Mouse (Mus musculus) intestine, embryonic 14.5 days (tissue): Measurements from ENCODE around the gene Tns4. TPM values are rescaled to one million over a fixed set of nuclear protein-coding genes. Genes with fewer than 3 reads are reported as not detected.

Experiments used
- ATAC-seq: fragments of 200-750 bp; cut with Nextera tagmentation; replicated peaks from 2 replicates; pipeline ENCODE4 v1.8.0; 2017; ENCODE audit warnings: low read depth, moderate number of reproducible peaks, moderate TSS enrichment, moderate library complexity; ENCODE audit not compliant: low FRiP score, low TSS enrichment
- DNase-seq: peaks from one replicate; pipeline ENCODE4 v3.0.0-alpha.2; 2018; ENCODE audit warnings: low spot score
- H3K27ac ChIP-seq: fragments of 300-500 bp; sonication (generic); 2 replicates; pipeline ENCODE4 v1.5.1; 2014; ENCODE audit warnings: low read depth, mild to moderate bottlenecking, control low read depth
- H3K27me3 ChIP-seq: fragments of 300-500 bp; sonication (generic); replicated peaks from 2 replicates; pipeline ENCODE4 v1.6.1; 2014; ENCODE audit warnings: low read length, control low read depth; ENCODE audit not compliant: control insufficient read depth, insufficient read depth
- H3K36me3 ChIP-seq: fragments of 300-500 bp; sonication (generic); 2 replicates; pipeline ENCODE4 v1.6.1; 2014; ENCODE audit warnings: low read length, control low read depth; ENCODE audit not compliant: control insufficient read depth, insufficient read depth
- H3K4me1 ChIP-seq: fragments of 300-500 bp; sonication (generic); replicated peaks from 2 replicates; pipeline ENCODE4 v1.6.1; 2014; ENCODE audit warnings: low read length, control low read depth, mixed read lengths; ENCODE audit not compliant: control insufficient read depth, insufficient read depth
- H3K4me2 ChIP-seq: fragments of 300-500 bp; sonication (generic); 2 replicates; pipeline ENCODE4 v1.6.1; 2014; ENCODE audit warnings: low read length
- H3K4me3 ChIP-seq: fragments of 300-500 bp; sonication (generic); 2 replicates; pipeline ENCODE4 v1.5.1; 2014; ENCODE audit warnings: low read depth, low read length, control low read depth, mixed read lengths
- H3K9ac ChIP-seq: fragments of 300-500 bp; sonication (generic); 2 replicates; pipeline ENCODE4 v1.6.1; 2014; ENCODE audit warnings: mild to moderate bottlenecking, low read length
- H3K9me3 ChIP-seq: fragments of 300-500 bp; sonication (generic); 2 replicates; pipeline ENCODE4 v1.6.1; 2016; ENCODE audit warnings: low read length, control low read depth; ENCODE audit not compliant: control insufficient read depth
- WGBS: fragments of 180-500 bp; shearing (Covaris S2); extraction: QIAGEN DNeasy Blood & Tissue Kit; methylation state at CpG from one replicate; pipeline ENCODE4 v1.1.7; 2014; 5-methylcytosine and 5-hydroxymethylcytosine counted together
- polyA plus RNA-seq: library from polyadenylated mRNA; unstranded; fragments of >200 nt; fragmentation: Nextera tagmentation; extraction: Ambion mirVana; gene quantifications from 2 replicates; pipeline ENCODE4 v1.2.1, GENCODE M21; 2014

Tns4 gene
- polyA plus RNA-seq, 1 experiment from 2014 or later = 0.84 TPM

DNA sequence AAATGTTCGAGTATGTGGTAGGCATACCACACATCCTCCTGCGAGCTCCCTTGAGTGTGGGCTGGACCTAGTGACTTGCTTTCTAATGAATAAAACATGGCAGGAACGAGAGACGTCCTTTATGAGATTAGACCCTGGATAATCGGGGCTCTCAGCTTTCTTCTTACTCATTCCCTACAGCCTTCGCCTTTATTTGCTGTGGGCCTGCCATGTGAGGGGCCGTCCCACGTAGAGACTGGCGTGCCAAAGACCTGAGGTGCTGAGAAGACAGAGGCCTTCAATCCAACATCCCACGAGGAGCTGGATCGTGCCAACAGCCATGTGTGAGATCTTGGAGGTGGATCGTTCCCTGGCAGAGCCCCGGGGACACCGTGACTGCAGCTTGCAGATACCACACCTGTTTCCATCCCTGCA lies 32.1 kb upstream of the Tns4 start:
- H3K9ac ChIP-seq = no peak overlapping the region
- WGBS = 76% methylated on average over 14 of the region's 14 CpGs
- H3K4me2 ChIP-seq = no peak overlapping the region
- no peak for ATAC-seq
- DNase-seq = no peak
- H3K9me3 ChIP-seq = peaks cover 3% of the 10 kb centered on the region; the same call in 1 of the 2 replicates
- H3K36me3 ChIP-seq = no peaks in the 10 kb centered on the region
- H3K4me1 ChIP-seq = peaks cover 19% of the 10 kb centered on the region
- no peak overlapping the region for H3K4me3 ChIP-seq
- no peaks in the 10 kb centered on the region for H3K27me3 ChIP-seq
- no peak overlapping the region for H3K27ac ChIP-seq

DNA sequence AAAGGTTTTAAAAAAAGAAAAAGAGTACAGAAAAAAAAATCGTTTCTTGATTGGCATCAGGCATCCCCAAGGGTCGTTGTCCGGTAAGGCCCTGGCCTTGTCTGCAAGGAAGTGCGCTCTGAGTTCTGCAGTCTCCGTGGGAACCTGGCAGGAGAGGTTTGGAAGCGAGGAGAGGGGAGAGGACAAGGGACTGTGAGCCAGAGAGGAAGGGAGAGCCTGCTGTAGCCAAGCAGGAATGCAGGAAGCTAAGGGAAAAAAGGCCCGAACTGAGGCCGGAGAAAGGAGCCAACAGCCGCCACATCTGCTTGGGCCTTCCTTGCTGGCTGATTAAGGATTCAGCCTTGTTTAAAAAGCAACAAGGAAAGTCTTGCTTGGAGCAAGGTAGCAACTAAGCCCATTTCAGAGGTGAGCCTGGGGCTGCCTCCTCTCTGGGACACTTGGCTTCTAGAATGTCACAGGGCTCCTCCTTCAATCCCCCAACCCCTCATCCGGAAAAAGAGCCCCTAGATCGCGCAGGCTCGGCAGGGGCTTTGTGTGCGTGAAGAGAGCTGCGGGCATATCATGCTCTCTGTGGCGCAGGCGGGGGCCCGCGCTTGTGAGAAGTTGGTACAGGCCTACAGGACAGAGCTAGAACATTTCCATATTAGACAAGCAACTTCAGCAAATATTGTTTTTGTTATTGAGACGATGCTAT lies 31.6 kb upstream of the Tns4 start:
- Histone ChIP-seq H3K4me3 (no peak overlapping the region), H3K9ac (no peak overlapping the region), H3K4me2 (no peak overlapping the region), H3K27ac (peak overlapping the region; percentile 22; the same call in 1 of the 2 replicates), H3K27me3 (no peaks in the 10 kb centered on the region), H3K9me3 (peaks cover 3% of the 10 kb centered on the region; the same call in 1 of the 2 replicates), H3K4me1 (peaks cover 19% of the 10 kb centered on the region), H3K36me3 (no peaks in the 10 kb centered on the region)
- ATAC-seq (no peak), DNase-seq (no peak)
- 55% methylated on average over 20 of the region's 20 CpGs for WGBS

GRCm38 (mm10) chr11:99118963-99119362 lies 29.9 kb upstream of the Tns4 start:
- 80% methylated on average over 7 of the region's 7 CpGs for WGBS
- H3K27me3 ChIP-seq = no peaks in the 10 kb centered on the region
- H3K36me3 ChIP-seq = no peaks in the 10 kb centered on the region
- H3K4me1 ChIP-seq = peaks cover 13% of the 10 kb centered on the region
- no peak overlapping the region for H3K4me2 ChIP-seq
- H3K9me3 ChIP-seq = peaks cover 3% of the 10 kb centered on the region; the same call in 1 of the 2 replicates
- H3K4me3 ChIP-seq = no peak overlapping the region
- H3K27ac ChIP-seq = no peak overlapping the region
- no peak for ATAC-seq
- DNase-seq = no peak
- no peak overlapping the region for H3K9ac ChIP-seq

GRCm38 (mm10) chr11:99118420-99118819 lies 29.3 kb upstream of the Tns4 start:
- ATAC-seq = no peak
- H3K9me3 ChIP-seq = peaks cover 3% of the 10 kb centered on the region; the same call in 1 of the 2 replicates

GRCm38 (mm10) chr11:99117907-99118306 lies 28.8 kb upstream of the Tns4 start:
- H3K4me2 ChIP-seq = no peak overlapping the region
- ATAC-seq (no peak), DNase-seq (no peak)
- H3K27ac ChIP-seq = no peak overlapping the region
- 80% methylated on average over 7 of the region's 7 CpGs for whole genome bisulfite sequencing
- peaks cover 3% of the 10 kb centered on the region; the same call in 1 of the 2 replicates for H3K9me3 ChIP-seq
- no peaks in the 10 kb centered on the region for H3K36me3 ChIP-seq
- H3K27me3 ChIP-seq = no peaks in the 10 kb centered on the region
- peaks cover 16% of the 10 kb centered on the region for H3K4me1 ChIP-seq
- no peak overlapping the region for H3K9ac ChIP-seq
- no peak overlapping the region for H3K4me3 ChIP-seq

More at GRCm38 (mm10) chr11:99118420-99118819, 29.3 kb upstream of the Tns4 start:
- Histone ChIP-seq H3K36me3 (no peaks in the 10 kb centered on the region), H3K27ac (no peak overlapping the region), H3K4me1 (peaks cover 13% of the 10 kb centered on the region), H3K9ac (no peak overlapping the region), H3K27me3 (no peaks in the 10 kb centered on the region), H3K4me3 (no peak overlapping the region), H3K4me2 (no peak overlapping the region)
- DNase-seq = no peak
- 92% methylated on average over 1 of the region's 1 CpGs for WGBS

DNA sequence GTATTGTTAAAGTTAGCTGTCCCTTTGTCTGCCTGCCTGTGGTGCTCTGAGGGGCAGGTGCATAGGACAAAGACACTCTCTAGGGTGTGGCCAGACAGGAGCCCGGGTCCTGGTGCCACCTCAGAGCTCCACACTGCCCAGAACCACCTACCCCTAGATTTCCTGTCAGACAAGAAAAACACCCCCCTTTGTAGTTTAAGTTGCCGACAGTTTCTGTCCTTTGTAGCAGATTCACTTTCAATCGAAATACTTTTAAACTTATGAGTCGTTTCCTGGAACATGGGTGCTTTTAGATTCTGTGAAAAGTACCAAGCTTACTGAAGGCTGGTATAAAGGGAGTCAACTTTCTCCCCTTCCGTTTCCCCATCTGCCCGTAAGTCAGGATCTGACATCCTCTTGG lies 26.8 kb upstream of the Tns4 start:
- Histone ChIP-seq H3K4me2 (no peak overlapping the region), H3K36me3 (no peaks in the 10 kb centered on the region), H3K27ac (no peak overlapping the region), H3K4me3 (no peak overlapping the region), H3K27me3 (no peaks in the 10 kb centered on the region), H3K9ac (no peak overlapping the region), H3K4me1 (peaks cover 16% of the 10 kb centered on the region), H3K9me3 (peaks cover 3% of the 10 kb centered on the region; the same call in 1 of the 2 replicates)
- DNase-seq (no peak), ATAC-seq (no peak)
- 69% methylated on average over 6 of the region's 6 CpGs for WGBS

- WGBS = under 1% methylated on average over 3 of the region's 3 CpGs
- H3K4me2 ChIP-seq = peak overlapping the region; percentile 14; the same call in 1 of the 2 replicates
- peaks cover 12% of the 10 kb centered on the region for H3K4me1 ChIP-seq
- DNase-seq (no peak), ATAC-seq (peak; percentile 55; the same call in 1 of the 2 replicates)
- H3K27ac ChIP-seq = peak overlapping the region; percentile 60
- no peak overlapping the region for H3K9ac ChIP-seq
- H3K4me3 ChIP-seq = no peak overlapping the region
- H3K9me3 ChIP-seq = peaks cover 3% of the 10 kb centered on the region; the same call in 1 of the 2 replicates
- H3K36me3 ChIP-seq = no peaks in the 10 kb centered on the region
- no peaks in the 10 kb centered on the region for H3K27me3 ChIP-seq
Observed at GRCm38 (mm10) chr11:99113111-99113510, 24.0 kb upstream of the Tns4 start.

- no peaks in the 10 kb centered on the region for H3K36me3 ChIP-seq
- H3K27me3 ChIP-seq = no peaks in the 10 kb centered on the region
- 8% methylated on average over 5 of the region's 5 CpGs for WGBS
- no peak overlapping the region for H3K9ac ChIP-seq
- H3K9me3 ChIP-seq = peaks cover 3% of the 10 kb centered on the region; the same call in 1 of the 2 replicates
- peak overlapping the region; percentile 60 for H3K27ac ChIP-seq
- ATAC-seq (peak; percentile 53; the same call in 1 of the 2 replicates), DNase-seq (no peak)
- H3K4me2 ChIP-seq = peak overlapping the region; percentile 14; the same call in 1 of the 2 replicates
- no peak overlapping the region for H3K4me3 ChIP-seq
- peaks cover 12% of the 10 kb centered on the region for H3K4me1 ChIP-seq
Observed at GRCm38 (mm10) chr11:99112700-99113099, 23.6 kb upstream of the Tns4 start.

DNA sequence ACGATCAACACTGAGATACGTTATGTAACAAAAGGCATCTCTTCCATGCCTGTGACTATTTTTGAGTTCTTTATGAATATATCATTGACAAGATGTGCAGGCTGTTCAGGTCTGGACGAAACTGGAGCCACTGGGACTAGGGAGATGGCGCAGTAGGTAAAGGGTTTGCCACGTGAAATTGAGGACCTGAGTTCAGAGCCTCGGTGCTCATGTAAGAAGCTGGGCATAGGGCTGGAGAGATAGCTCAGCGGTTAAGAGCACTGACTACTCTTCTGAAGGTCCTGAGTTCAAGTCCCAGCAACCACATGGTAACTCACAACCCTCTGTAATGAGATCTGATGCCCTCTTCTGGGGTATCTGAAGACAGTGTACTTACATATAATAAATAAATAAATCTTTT lies 22.5 kb upstream of the Tns4 start:
- no peak overlapping the region for H3K4me3 ChIP-seq
- H3K9me3 ChIP-seq = peaks cover 3% of the 10 kb centered on the region; the same call in 1 of the 2 replicates
- no peaks in the 10 kb centered on the region for H3K27me3 ChIP-seq
- no peaks in the 10 kb centered on the region for H3K36me3 ChIP-seq
- ATAC-seq (no peak), DNase-seq (no peak)
- no peak overlapping the region for H3K27ac ChIP-seq
- H3K4me1 ChIP-seq = peaks cover 17% of the 10 kb centered on the region
- no peak overlapping the region for H3K9ac ChIP-seq
- H3K4me2 ChIP-seq = no peak overlapping the region
- whole genome bisulfite sequencing = 91% methylated on average over 7 of the region's 7 CpGs
